Mouse (Mus musculus) liver, postnatal 0 days (tissue): ENCODE measurements around the gene Rtn3.

Experiments
- CTCF ChIP-seq: sonication (generic); IDR thresholded peaks from 2 replicates; pipeline ENCODE4 v1.5.1; 2016; ENCODE audit warnings: antibody characterized with exemption, low read depth
- EP300 ChIP-seq: IDR thresholded peaks from 2 replicates; pipeline ENCODE4 v1.6.1; 2016; ENCODE audit warnings: antibody characterized with exemption, low read depth, mild to moderate bottlenecking

DNA sequence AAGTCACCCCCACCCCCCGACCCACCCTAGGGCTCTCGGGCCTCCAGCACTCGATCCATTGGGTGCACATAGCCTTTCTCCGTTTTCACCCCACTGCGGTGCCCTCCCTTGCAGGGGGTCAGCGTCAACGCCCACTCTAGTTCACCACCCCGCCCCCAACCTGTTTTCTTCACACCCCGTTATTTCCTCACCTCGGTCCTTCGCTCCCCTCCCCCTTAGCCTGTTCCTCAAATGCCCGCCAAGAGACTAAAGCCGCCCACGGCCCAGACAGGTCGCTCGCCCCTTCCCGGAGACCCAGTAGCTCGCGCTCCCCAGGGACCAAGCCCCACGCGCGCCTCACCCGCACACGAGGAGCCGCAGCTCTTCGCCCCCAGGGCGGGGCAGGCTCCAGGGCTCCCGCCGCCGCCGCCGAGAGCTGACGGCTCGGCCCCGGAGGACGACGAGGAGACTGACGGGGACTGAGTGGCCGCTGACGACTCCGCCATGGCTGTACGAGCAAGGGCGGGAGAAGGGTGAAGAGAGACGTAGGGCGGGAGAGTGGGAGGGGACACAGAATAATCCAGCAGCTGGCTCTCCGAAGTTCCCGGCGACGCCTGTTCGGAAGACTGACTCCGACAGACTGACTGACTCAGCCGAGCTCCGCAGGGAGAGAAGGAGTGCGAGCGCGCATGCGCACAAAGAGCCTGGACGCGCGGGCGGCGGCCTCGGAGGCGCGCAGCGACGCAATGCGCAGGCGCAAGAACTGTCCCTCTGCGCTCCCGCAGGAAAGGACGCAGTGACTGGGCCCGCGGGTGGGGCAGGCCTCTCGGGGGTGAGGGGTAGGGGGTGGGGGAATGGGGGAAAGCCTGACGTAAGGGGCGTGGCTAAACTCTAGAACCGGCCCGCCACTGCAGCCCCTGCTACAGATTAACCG is at the start of gene Rtn3:
- no peak for TF ChIP-seq CTCF
- no peak for TF ChIP-seq EP300
